Mouse (Mus musculus): ENCODE data around the gene Sp3. TPM values are rescaled to one million over a fixed set of nuclear protein-coding genes. Genes with fewer than 3 reads are reported as not detected.

The Sp3 gene
- polyA plus RNA-seq, 1 experiment from 2014 or later = 41.3 TPM

- Histone ChIP-seq H3K9me3 (replicated peaks; ENCODE audit: low read length) (no peaks in the 10 kb centered on the region), H3K4me1 (replicated peaks; ENCODE audit: insufficient read depth, low read length) (no peaks in the 10 kb centered on the region), H3K4me2 (ENCODE audit: low read length) (no peak overlapping the region), H3K36me3 (ENCODE audit: insufficient read depth, low read length) (no peaks in the 10 kb centered on the region), H3K4me3 (replicated peaks; ENCODE audit: low read depth, low read length) (no peak overlapping the region), H3K9ac (ENCODE audit: low read depth, low read length) (no peak overlapping the region), H3K27ac (no peak overlapping the region), H3K27me3 (ENCODE audit: insufficient read depth, low read length) (no peaks in the 10 kb centered on the region)
- 77% methylated on average over 10 of the region's 10 CpGs for WGBS
- DNase-seq (ENCODE audit: low spot score) (no peak), ATAC-seq (replicated peaks; ENCODE audit: low FRiP score, low read depth) (no peak)
- no peak for TF ChIP-seq CTCF (IDR thresholded peaks at IDR 0.05; ENCODE audit: low read depth)
These were observed 55.3 kb downstream of the Sp3 start for GRCm38 (mm10) chr2:72924981-72925380.

- no peak for ATAC-seq (replicated peaks; ENCODE audit: low FRiP score, low read depth)
- Histone ChIP-seq H3K27ac (no peak overlapping the region), H3K4me3 (replicated peaks; ENCODE audit: low read depth, low read length) (no peak overlapping the region), H3K9me3 (replicated peaks; ENCODE audit: low read length) (no peaks in the 10 kb centered on the region), H3K4me2 (ENCODE audit: low read length) (no peak overlapping the region), H3K27me3 (ENCODE audit: insufficient read depth, low read length) (no peaks in the 10 kb centered on the region), H3K9ac (ENCODE audit: low read depth, low read length) (no peak overlapping the region), H3K36me3 (ENCODE audit: insufficient read depth, low read length) (no peaks in the 10 kb centered on the region), H3K4me1 (replicated peaks; ENCODE audit: insufficient read depth, low read length) (no peaks in the 10 kb centered on the region)
- DNase-seq (ENCODE audit: low spot score) = no peak
- no peak for TF ChIP-seq CTCF (IDR thresholded peaks at IDR 0.05; ENCODE audit: low read depth)
- WGBS = 53% methylated on average over 4 of the region's 4 CpGs
These were observed 64.1 kb downstream of the Sp3 start for GRCm38 (mm10) chr2:72916170-72916569.

- Histone ChIP-seq H3K27me3 (ENCODE audit: insufficient read depth, low read length) (no peaks in the 10 kb centered on the region), H3K36me3 (ENCODE audit: insufficient read depth, low read length) (no peaks in the 10 kb centered on the region), H3K27ac (no peak overlapping the region), H3K4me2 (ENCODE audit: low read length) (no peak overlapping the region), H3K4me1 (replicated peaks; ENCODE audit: insufficient read depth, low read length) (no peaks in the 10 kb centered on the region), H3K9me3 (replicated peaks; ENCODE audit: low read length) (no peaks in the 10 kb centered on the region), H3K4me3 (replicated peaks; ENCODE audit: low read depth, low read length) (no peak overlapping the region), H3K9ac (ENCODE audit: low read depth, low read length) (no peak overlapping the region)
- no peak for TF ChIP-seq CTCF (IDR thresholded peaks at IDR 0.05; ENCODE audit: low read depth)
- no peak for DNase-seq (ENCODE audit: low spot score)
- WGBS = 77% methylated on average over 7 of the region's 7 CpGs
- no peak for ATAC-seq (replicated peaks; ENCODE audit: low FRiP score, low read depth)
These were observed 64.9 kb downstream of the Sp3 start for GRCm38 (mm10) chr2:72915245-72915930.

GRCm38 (mm10) chr2:72913458-72913760, 66.8 kb downstream of the Sp3 start:
- H3K9me3 ChIP-seq (replicated peaks; ENCODE audit: low read length) = no peaks in the 10 kb centered on the region
- ATAC-seq (replicated peaks; ENCODE audit: low FRiP score, low read depth) (no peak), DNase-seq (ENCODE audit: low spot score) (no peak)
- WGBS = 65% methylated on average over 7 of the region's 7 CpGs
- H3K27me3 ChIP-seq (ENCODE audit: insufficient read depth, low read length) = no peaks in the 10 kb centered on the region
- no peak for TF ChIP-seq CTCF (IDR thresholded peaks at IDR 0.05; ENCODE audit: low read depth)
- H3K4me1 ChIP-seq (replicated peaks; ENCODE audit: insufficient read depth, low read length) = no peaks in the 10 kb centered on the region
- H3K9ac ChIP-seq (ENCODE audit: low read depth, low read length) = no peak overlapping the region
- H3K27ac ChIP-seq = no peak overlapping the region
- no peak overlapping the region for H3K4me2 ChIP-seq (ENCODE audit: low read length)
- H3K4me3 ChIP-seq (replicated peaks; ENCODE audit: low read depth, low read length) = no peak overlapping the region
- no peaks in the 10 kb centered on the region for H3K36me3 ChIP-seq (ENCODE audit: insufficient read depth, low read length)

- WGBS = 87% methylated on average over 11 of the region's 11 CpGs
- no peak for TF ChIP-seq CTCF (IDR thresholded peaks at IDR 0.05; ENCODE audit: low read depth)
- Histone ChIP-seq H3K9ac (ENCODE audit: low read depth, low read length) (no peak overlapping the region), H3K4me3 (replicated peaks; ENCODE audit: low read depth, low read length) (no peak overlapping the region), H3K27ac (no peak overlapping the region), H3K4me1 (replicated peaks; ENCODE audit: insufficient read depth, low read length) (no peaks in the 10 kb centered on the region), H3K36me3 (ENCODE audit: insufficient read depth, low read length) (no peaks in the 10 kb centered on the region), H3K27me3 (ENCODE audit: insufficient read depth, low read length) (no peaks in the 10 kb centered on the region), H3K9me3 (replicated peaks; ENCODE audit: low read length) (no peaks in the 10 kb centered on the region), H3K4me2 (ENCODE audit: low read length) (no peak overlapping the region)
- DNase-seq (ENCODE audit: low spot score) (no peak), ATAC-seq (replicated peaks; ENCODE audit: low FRiP score, low read depth) (no peak)
These were observed 67.4 kb downstream of the Sp3 start for GRCm38 (mm10) chr2:72912708-72913457.

GRCm38 (mm10) chr2:72911527-72911926, 68.7 kb downstream of the Sp3 start:
- no peak overlapping the region for H3K4me3 ChIP-seq (replicated peaks; ENCODE audit: low read depth, low read length)
- DNase-seq (ENCODE audit: low spot score) (no peak), ATAC-seq (replicated peaks; ENCODE audit: low FRiP score, low read depth) (no peak)

More at GRCm38 (mm10) chr2:72911527-72911926, 68.7 kb downstream of the Sp3 start:
- Histone ChIP-seq H3K9me3 (replicated peaks; ENCODE audit: low read length) (no peaks in the 10 kb centered on the region), H3K4me2 (ENCODE audit: low read length) (no peak overlapping the region), H3K36me3 (ENCODE audit: insufficient read depth, low read length) (no peaks in the 10 kb centered on the region), H3K4me1 (replicated peaks; ENCODE audit: insufficient read depth, low read length) (no peaks in the 10 kb centered on the region), H3K27ac (no peak overlapping the region), H3K9ac (ENCODE audit: low read depth, low read length) (no peak overlapping the region), H3K27me3 (ENCODE audit: insufficient read depth, low read length) (no peaks in the 10 kb centered on the region)
- no peak for TF ChIP-seq CTCF (IDR thresholded peaks at IDR 0.05; ENCODE audit: low read depth)
- WGBS = 78% methylated on average over 9 of the region's 9 CpGs

Measured in kidney, postnatal 0 days (tissue).